Mouse (Mus musculus) midbrain, embryonic 16.5 days (tissue): ENCODE measurements at regions not wholly inside any gene's neighbourhood (a gene's known extent, or its start where the extent isn't known, plus 50 kb on each side); places are given as distances from the start of the nearest gene placed in this dataset.
A peak's percentile ranks its signal among the peaks of the same experiment; 100 is the strongest.
"Not testable (repeated sequence)": the region's sequence is repeated elsewhere in the genome, so short reads cannot be mapped to it uniquely, and the experiment has no call there.

Experiments used
- ATAC-seq: fragments of 200-750 bp; cut with Nextera tagmentation; 2 replicates; pipeline ENCODE4 v1.8.0; 2017; ENCODE audit warnings: moderate TSS enrichment
- H3K27ac ChIP-seq: fragments of 300-500 bp; sonication (generic); 2 replicates; pipeline ENCODE4 v1.5.1; 2014; ENCODE audit warnings: mild to moderate bottlenecking, low read length, mixed read lengths
- H3K27me3 ChIP-seq: fragments of 300-500 bp; sonication (generic); 2 replicates; pipeline ENCODE4 v1.6.1; 2014; ENCODE audit warnings: low read depth, low read length, mixed read lengths; ENCODE audit not compliant: control insufficient read depth, insufficient read depth
- H3K36me3 ChIP-seq: fragments of 300-500 bp; sonication (generic); 2 replicates; pipeline ENCODE4 v1.6.1; 2014; ENCODE audit warnings: mild to moderate bottlenecking, low read length, moderate library complexity, mixed read lengths; ENCODE audit not compliant: control insufficient read depth, insufficient read depth
- H3K4me1 ChIP-seq: fragments of 300-500 bp; sonication (generic); 2 replicates; pipeline ENCODE4 v1.6.1; 2014; ENCODE audit warnings: mild to moderate bottlenecking, low read length, mixed read lengths; ENCODE audit not compliant: control insufficient read depth, insufficient read depth
- H3K4me2 ChIP-seq: fragments of 300-500 bp; sonication (generic); 2 replicates; pipeline ENCODE4 v1.6.1; 2014; ENCODE audit warnings: mild to moderate bottlenecking, low read length, mixed read lengths
- H3K4me3 ChIP-seq: fragments of 300-500 bp; sonication (generic); 2 replicates; pipeline ENCODE4 v1.5.1; 2014; ENCODE audit warnings: low read depth, mild to moderate bottlenecking, low read length, moderate library complexity, mixed read lengths
- H3K9ac ChIP-seq: fragments of 300-500 bp; sonication (generic); 2 replicates; pipeline ENCODE4 v1.6.1; 2014; ENCODE audit warnings: low read depth, low read length, mixed read lengths
- H3K9me3 ChIP-seq: fragments of 300-500 bp; sonication (generic); replicated peaks from 2 replicates; pipeline ENCODE4 v1.6.1; 2014; ENCODE audit warnings: mild to moderate bottlenecking, low read length, mixed read lengths; ENCODE audit not compliant: control insufficient read depth, poor library complexity, severe bottlenecking
- WGBS: fragments of 180-500 bp; shearing (Covaris S2); extraction: QIAGEN DNeasy Blood & Tissue Kit; methylation state at CpG from one replicate; pipeline ENCODE4 v1.1.7; 2014; 5-methylcytosine and 5-hydroxymethylcytosine counted together

DNA sequence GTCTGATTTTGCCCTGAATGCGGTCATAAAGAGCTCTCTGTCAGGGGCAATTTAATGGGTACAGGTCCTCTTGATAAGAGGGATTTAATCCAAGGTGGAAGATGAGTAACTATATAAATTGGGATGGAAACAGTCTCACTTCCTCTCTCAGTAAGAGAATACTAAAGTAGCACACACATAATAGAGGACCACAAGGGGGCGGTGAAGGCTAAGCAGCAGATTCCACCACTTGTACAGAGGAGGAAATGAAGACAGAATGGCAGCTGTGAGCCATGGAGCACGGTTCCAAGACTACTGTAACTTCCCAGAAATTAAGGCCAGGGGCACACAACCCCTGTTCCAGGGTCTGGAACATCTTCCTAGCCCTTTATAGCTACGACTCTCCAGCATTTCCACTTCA lies 262.6 kb upstream of the Ywhaq start:
- not testable (repeated sequence) for H3K36me3 ChIP-seq, ATAC-seq, H3K4me2 ChIP-seq, H3K9me3 ChIP-seq, H3K9ac ChIP-seq, H3K27me3 ChIP-seq, H3K4me3 ChIP-seq, H3K27ac ChIP-seq, H3K4me1 ChIP-seq
- 49% methylated on average over 3 of the region's 4 CpGs for WGBS

DNA sequence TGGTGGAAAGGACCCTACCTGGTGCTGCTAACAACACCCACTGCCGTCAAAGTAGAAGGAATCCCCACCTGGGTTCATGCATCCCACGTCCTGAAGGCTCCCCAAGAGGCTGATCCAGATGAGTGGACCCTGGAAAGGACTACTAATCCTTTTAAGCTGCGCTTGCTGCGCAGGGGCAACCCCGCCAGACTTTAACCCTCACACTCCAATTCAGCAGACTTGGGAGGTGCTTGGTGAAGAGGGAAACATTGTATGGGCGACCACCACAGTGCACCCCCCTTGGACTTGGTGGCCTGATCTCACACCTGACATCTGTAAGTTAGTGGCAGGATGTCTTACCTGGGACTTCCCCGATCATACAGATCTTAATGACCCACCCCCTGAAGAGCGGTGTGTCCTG lies 231.9 kb upstream of the Ywhaq start:
- H3K9me3 ChIP-seq: peaks cover 16% of the 10 kb centered on the region
- not testable (repeated sequence) for H3K9ac ChIP-seq, H3K36me3 ChIP-seq, H3K27ac ChIP-seq, H3K4me3 ChIP-seq, ATAC-seq, H3K4me1 ChIP-seq, H3K27me3 ChIP-seq, H3K4me2 ChIP-seq
- 88% methylated on average over 8 of the region's 8 CpGs for WGBS

DNA sequence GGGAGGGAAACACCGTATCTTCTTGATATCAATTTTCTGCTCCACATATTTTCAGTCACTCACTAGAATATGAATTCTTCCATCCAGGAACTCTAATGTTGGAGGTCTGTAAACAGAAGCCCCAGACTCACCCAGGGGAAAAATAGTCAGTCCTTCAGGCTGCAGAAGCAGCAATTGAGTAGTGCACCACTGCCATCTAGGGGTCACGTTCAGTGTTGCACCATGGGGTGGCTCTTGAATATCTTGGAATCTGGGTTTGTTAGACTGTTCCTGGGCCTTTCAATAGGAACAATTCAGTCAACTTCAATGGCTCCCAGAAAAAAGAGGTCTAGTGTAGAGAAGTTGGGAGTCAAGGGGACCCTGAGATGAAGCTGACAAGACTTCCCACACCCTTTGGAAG lies 196.3 kb upstream of the Ywhaq start:
- not testable (repeated sequence) for H3K9me3 ChIP-seq, ATAC-seq, H3K27ac ChIP-seq, H3K4me2 ChIP-seq, H3K4me3 ChIP-seq, H3K27me3 ChIP-seq, H3K36me3 ChIP-seq, H3K9ac ChIP-seq, H3K4me1 ChIP-seq
- 18% methylated on average over 2 of the region's 2 CpGs for WGBS

DNA sequence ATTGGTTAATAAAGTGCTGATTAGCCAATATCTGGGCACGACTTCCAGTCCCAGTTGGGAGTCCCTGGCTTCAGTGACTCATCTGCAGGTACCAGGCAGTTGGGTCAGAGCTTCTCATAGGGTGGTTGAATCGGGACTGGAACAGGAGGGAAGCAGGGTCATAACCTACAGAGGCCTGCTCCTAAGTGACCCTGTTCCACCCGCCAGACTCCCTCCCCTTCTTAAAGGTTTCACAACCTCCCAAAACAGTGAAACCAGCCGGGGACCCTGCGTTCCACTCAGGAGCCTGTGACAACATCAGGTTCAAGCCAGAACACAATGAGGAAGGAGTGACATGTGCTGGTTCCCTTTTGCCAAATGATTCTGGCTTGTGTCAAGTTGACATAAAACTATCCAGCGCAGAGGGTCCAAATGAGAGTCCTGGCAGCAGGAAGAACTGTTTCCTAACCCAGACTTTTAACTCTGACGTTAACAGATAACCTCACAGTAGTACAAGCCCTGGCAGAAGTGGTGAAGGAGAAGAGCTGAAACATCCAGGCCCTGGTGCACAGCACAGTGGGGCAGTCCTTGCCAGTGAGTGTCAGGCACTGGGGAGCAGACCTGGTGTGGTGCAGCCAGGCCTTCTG lies 151.1 kb upstream of the Ywhaq start:
- Histone ChIP-seq H3K9me3 (no peaks in the 10 kb centered on the region), H3K9ac (no peak overlapping the region), H3K4me1 (no peaks in the 10 kb centered on the region), H3K4me2 (no peak overlapping the region), H3K27me3 (no peaks in the 10 kb centered on the region), H3K36me3 (no peaks in the 10 kb centered on the region), H3K27ac (no peak overlapping the region), H3K4me3 (no peak overlapping the region)
- no peak for ATAC-seq
- 82% methylated on average over 7 of the region's 7 CpGs for WGBS

DNA sequence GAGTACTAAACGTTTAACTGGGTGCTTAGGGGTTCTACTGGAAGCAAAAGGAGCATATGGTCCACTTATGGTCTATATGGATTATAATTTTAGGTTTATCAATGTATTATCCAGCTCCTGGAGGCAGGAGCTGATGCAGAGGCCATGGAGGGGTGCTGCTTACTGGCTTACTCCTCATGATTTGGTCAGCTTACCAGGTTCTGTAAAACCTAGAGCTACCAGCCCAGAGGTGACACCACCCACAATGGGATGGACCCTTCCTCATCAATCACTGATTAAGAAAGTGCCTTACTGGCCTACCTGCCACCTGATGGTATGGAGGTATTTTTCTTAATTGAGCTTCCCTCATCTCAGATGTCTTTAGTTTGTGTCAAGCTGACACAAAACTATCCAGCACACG lies 126.5 kb upstream of the Ywhaq start:
- H3K4me2 ChIP-seq, H3K4me1 ChIP-seq, H3K27me3 ChIP-seq, H3K9ac ChIP-seq, H3K36me3 ChIP-seq, H3K9me3 ChIP-seq, H3K4me3 ChIP-seq, H3K27ac ChIP-seq: not testable (repeated sequence)
- WGBS: 56% methylated on average over 2 of the region's 2 CpGs
- 0 out of 2 replicates have a peak, but pooled peaks have one; percentile 45 for ATAC-seq

DNA sequence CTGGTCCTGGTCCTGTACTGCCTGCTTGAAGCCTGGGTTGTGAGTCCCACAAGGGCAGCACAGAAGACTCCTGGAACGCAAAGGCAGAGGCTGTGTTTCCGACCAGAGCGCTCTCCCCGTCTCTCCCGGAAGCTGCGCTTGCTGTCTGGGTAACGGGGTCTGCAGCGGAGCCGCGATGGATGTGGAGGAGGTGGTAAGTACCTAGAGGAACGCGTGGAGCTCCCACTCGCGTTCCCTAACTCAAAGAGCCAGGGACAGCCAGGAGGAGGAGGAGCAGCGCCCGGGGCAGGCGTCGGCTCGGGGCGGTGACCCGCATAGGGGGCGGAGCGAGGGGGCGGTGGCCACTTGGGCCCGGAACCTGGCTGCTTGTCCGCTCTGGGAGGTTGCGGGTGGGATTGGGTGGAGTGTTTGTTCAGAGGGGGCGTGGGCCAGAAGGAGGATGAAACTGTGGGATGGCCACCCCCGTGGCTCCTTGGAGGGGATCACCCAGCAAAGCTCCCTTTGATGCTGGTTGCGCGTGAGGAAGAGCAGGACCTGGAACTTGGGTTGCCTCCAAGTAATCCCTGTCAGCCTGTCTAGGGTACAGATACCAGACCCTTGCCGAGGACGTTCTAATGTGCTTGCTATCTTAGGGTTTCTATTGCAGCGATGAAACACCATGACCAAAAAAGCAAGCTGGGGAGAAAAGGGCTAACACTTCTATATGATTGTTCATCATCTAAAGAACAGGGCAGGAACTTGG lies 125.9 kb upstream of the Ywhaq start:
- peak; percentile 91 for ATAC-seq
- H3K4me3 ChIP-seq: peak overlapping the region; percentile 53
- not testable (repeated sequence) for H3K27ac ChIP-seq

DNA sequence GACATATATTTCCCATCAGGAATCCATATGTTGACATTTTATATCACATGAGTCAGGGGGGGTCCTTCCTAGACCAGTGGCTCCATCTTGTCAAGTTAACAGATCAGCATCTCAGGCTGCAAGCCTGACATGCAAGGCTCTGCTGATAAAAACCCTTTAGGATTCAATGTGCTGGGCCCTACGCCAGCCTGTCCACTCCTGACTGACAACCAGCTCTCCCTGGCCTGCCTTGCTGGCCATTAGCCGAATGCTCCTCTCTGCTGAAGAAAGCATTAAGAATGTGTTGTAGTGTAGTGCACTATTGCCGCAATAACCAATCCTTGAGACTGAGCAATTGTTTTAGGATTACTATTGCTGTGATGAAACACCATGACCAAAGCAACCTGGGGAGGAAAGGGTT lies 114.3 kb upstream of the Ywhaq start:
- ATAC-seq: no peak
- 90% methylated on average over 3 of the region's 3 CpGs for WGBS

More for the DNA sequence above, 125.9 kb upstream of the Ywhaq start:
- peak overlapping the region; percentile 68 for H3K4me2 ChIP-seq
- H3K36me3 ChIP-seq, H3K9me3 ChIP-seq, H3K27me3 ChIP-seq, H3K4me1 ChIP-seq: not testable (repeated sequence)
- 3% methylated on average over 33 of the region's 34 CpGs for WGBS
- H3K9ac ChIP-seq: peak overlapping the region; percentile 70

DNA sequence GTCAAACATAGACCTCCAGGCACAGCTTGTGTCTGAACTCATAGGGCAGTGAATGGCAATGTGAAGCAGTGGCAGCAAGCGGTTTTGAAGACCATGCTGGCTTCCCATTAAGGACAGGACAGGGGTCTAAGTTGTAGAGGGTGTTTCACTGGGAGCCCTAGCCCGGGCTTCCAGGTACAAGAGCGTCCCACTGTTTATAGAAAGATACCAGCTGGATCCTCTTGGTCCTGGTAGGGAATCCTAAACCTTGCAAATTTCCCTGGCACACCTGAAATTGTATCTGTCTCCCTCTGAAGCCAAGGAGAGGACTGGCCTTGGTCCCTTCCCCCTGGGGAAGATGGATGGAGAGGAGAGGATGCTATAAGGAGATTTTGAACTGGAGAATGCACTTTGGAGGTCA lies 111.9 kb upstream of the Ywhaq start:
- H3K9me3 ChIP-seq, H3K4me3 ChIP-seq, ATAC-seq, H3K9ac ChIP-seq, H3K27ac ChIP-seq, H3K27me3 ChIP-seq, H3K4me1 ChIP-seq, H3K4me2 ChIP-seq, H3K36me3 ChIP-seq: not testable (repeated sequence)
- WGBS: 84% methylated on average over 3 of the region's 3 CpGs

More for the DNA sequence above, 114.3 kb upstream of the Ywhaq start:
- Histone ChIP-seq H3K27me3 (no peaks in the 10 kb centered on the region), H3K9me3 (no peaks in the 10 kb centered on the region), H3K9ac (no peak overlapping the region), H3K27ac (no peak overlapping the region), H3K4me1 (no peaks in the 10 kb centered on the region), H3K4me3 (no peak overlapping the region), H3K4me2 (no peak overlapping the region), H3K36me3 (no peaks in the 10 kb centered on the region)

DNA sequence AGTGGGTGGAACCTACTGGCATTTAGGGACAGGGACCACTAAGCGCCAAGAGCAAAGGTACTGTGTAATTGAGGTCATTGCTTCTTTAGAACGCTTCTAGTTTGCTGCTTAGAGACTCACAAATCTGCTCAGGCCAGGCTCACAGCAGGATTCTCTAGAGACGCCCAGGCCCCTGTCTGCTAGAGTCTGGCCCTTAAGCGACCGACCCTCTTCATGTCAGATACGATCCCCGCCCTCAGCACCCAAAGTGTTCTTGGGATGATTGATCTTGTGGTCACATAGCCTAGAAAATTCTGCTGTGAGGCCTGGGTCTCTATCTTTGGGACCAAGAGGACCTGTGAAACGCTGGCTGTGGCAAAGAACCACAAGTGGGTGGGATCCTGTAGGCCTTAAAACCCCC lies 109.9 kb upstream of the Ywhaq start:
- not testable (repeated sequence) for H3K9ac ChIP-seq, H3K27ac ChIP-seq, H3K4me1 ChIP-seq, H3K4me3 ChIP-seq, H3K4me2 ChIP-seq, H3K9me3 ChIP-seq, H3K36me3 ChIP-seq, H3K27me3 ChIP-seq, ATAC-seq
- WGBS: 90% methylated on average over 8 of the region's 8 CpGs
